Mouse (Mus musculus) frontal cortex, adult (tissue): ENCODE data around the gene Pla2g7.

Experiments used
- ATAC-seq: cut with Nextera tagmentation; 2 replicates; pipeline ENCODE4 v1.9.2; 2017; ENCODE audit warnings: mild to moderate bottlenecking, moderate library complexity, mixed read lengths; ENCODE audit not compliant: low TSS enrichment

The Pla2g7 gene

DNA sequence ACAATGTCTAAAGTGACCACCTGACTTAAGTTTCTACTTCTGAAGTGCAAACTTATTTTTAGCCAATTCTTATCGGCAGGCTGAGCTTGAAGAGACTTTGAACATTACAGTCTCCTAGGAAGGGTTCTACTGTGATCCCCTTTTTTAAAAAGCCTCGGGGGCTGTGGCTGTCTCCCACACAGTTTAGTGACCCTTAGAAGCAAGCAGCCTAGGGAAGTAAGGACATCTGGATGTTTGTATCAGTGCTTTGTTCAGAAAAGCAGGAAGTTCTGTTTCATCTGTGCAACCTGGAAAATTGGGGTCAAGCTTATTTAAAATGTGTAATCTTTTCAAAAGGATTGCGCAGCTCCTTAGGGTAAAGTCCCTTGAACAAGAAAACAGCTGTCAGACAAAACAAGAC is 12.6 kb downstream of the Pla2g7 start:
- ATAC-seq: no peak

DNA sequence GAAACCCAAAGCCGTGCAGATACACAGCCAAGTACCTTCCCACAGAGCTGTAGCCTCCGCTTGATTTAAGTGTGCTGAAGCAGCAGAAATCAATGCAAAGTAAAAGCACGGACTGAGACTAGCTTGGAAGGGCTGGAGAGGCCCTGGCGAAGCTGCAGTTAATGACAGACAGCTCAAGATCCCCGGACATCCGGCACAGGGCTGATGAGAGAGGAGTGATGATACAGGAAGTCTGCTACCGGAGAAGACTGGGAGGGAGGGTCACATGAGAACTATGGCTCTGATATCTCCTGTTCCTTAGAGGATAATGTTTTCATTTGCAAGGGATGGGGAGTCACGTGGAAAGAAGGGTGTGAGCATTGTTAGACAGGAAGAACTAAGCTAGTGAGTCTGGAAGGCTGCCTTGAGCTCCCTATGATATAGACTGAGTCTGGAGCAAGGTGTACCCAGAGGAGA is 13.1 kb downstream of the Pla2g7 start:
- ATAC-seq: peak; percentile 85

DNA sequence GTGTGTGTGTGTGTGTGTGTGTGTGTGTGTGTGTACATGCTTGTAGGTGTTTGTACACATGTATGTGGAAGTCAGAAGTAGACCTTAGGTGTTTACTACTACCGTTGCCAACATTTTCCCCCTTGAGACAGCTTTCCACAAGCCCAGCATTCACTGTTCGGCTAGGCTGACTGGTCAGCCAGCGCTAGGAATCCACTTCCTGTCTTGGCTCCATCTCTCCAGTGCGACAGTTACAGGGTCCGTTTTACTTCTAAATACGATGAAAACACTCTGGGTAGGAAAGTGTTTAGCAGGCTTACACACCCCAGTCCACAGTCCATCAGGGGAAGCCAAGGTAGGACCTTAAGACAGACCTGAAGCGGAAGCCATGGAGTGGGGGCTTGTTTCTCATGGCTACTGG is 16.9 kb downstream of the Pla2g7 start:
- ATAC-seq: no peak

DNA sequence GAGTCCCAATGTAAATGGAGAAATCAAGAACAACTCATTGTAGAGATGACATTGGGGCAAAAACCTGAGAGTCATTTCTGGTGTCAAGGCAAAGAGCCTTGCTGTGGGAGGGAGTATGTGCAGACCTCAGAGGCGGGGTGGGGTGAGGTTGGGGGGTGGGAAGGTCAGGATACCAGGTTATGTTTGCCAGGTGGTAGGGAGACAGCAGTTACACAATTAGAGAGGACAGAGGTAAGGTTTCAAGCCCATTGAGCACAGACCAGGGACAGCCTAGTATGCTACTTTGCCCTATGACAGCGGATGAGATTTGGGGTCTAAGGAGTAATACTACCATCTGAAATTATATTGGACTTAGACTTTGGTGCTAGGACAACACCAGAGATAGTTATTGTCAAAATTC is 19.4 kb downstream of the Pla2g7 start:
- ATAC-seq: no peak

DNA sequence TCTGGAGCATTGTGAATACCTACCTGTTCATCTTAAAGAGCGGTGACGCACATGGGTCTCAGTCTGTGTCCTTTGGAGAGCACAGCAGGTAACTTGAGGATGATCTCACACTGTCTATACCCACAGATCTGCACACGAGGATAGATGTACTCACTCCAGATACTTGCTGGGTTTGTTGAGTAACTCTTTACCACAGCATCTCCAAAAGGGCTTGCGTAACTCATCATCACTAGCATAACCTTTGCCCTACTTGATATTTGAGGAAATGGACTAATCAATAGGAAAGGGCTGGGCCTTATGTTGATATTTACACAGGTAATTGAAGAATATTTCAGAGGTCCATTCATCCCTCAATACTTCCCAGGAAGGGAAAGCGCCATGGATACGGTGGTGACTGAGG is 21.9 kb downstream of the Pla2g7 start:
- ATAC-seq: no peak

- no peak for ATAC-seq
These were observed 22.6 kb downstream of the Pla2g7 start for GRCm38 (mm10) chr17:43590531-43590930.

- ATAC-seq: peak; percentile 100
These were observed 24.7 kb downstream of the Pla2g7 start for GRCm38 (mm10) chr17:43592296-43593291.

- ATAC-seq: no peak
These were observed 29.8 kb downstream of the Pla2g7 start for GRCm38 (mm10) chr17:43597742-43598141.

- ATAC-seq: peak; percentile 64; the same call in 1 of the 2 replicates
These were observed 30.8 kb downstream of the Pla2g7 start for GRCm38 (mm10) chr17:43598706-43599105.

- peak; percentile 64; the same call in 1 of the 2 replicates for ATAC-seq
These were observed 38.8 kb downstream of the Pla2g7 start for GRCm38 (mm10) chr17:43606704-43607103.

- peak; percentile 57 for ATAC-seq
These were observed 43.7 kb downstream of the Pla2g7 start for GRCm38 (mm10) chr17:43611586-43611985.

DNA sequence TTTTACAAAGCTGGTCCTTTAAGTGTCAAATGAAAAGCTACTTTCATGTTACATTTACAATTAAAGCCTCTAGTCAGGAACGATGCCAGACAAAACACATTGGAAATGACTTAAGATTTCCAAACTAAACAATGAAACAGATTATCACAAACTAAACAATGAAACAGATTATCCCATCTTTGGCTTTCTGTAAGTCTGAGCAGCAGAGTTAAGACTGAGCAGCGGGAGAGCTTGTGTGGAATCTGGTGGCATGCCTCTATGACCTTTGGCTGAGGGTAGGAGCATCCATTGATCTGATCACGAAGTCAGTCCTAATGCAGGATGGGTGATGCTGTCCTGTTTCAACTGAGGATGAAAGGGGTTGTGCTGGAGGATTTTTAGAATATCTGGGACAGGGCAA is 44.3 kb downstream of the Pla2g7 start:
- no peak for ATAC-seq

- ATAC-seq: no peak
These were observed 51.3 kb downstream of the Pla2g7 start for GRCm38 (mm10) chr17:43619156-43619555.

- no peak for ATAC-seq
These were observed 54.2 kb downstream of the Pla2g7 start for GRCm38 (mm10) chr17:43622076-43622475.

DNA sequence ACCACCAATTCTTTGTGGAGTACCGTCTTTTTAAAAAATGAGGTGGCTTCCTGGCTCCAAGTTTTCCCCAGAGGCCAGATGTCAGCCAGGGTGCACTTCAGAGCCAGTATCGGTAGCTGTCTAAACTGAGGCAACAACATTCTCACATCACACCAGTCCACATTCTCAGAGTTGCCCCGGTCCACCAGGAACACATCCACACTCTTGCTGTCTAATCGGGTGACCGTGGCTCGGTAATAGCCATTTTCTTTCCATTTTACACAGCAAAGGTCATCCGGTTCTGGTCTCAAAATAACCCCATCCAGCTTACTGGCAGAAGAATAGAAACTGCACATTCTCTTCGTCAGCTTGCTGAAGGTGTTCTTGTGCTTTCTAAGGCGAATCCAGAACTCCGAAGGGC is 60.3 kb downstream of the Pla2g7 start:
- no peak for ATAC-seq

GRCm38 (mm10) chr17:43629026-43629495 is 61.2 kb downstream of the Pla2g7 start:
- ATAC-seq: peak; percentile 19; the same call in 1 of the 2 replicates

DNA sequence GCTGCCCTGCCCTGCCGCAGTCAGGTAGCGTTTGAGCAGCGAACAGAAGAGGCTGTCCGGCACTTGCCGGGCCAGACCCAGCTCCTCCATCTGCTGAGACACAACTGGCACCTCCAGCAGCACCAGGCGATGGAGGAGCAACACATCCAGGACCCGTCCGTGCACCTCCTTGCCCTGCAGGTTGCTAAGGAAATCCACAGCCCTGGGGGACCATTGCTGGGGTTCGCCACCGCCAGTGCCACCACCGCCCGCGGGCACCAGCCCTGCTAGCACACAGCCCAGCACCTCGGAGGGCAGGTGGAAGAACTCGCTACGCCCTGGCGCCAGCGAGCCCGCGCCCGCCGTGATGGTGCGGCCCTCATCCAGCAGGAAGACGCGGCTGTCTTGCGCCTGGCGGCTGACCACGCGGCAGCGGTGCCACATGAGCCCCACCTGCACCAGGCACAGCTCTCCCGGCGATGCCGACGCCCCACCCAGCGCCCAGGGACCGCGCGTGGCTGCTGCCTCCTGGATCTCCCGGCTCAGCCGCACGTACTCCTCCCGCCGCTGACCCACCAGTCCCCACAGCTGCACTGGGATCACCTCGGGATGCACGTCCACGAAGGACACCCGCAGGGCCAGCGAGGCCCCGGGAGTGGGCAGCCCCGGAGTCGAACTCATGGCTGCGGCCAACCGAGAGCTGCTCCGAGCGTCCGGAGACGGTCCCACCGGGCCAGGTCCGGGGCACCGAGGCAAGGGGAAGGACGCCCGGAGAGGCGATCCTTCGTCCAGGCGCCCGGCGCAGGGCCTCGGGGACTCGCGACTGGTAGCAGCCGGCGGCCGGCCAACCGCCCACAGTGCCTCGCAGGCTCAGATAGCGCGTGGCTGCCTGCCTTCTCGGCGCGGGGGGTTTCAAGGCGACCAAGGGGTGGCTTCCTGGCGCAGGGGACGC is 61.9 kb downstream of the Pla2g7 start, which contains the start of gene Tdrd6:
Gene Tdrd6 (minus strand): TSS at position 804 of the 931 bp plus-strand sequence.
- peak; percentile 63 for ATAC-seq

DNA sequence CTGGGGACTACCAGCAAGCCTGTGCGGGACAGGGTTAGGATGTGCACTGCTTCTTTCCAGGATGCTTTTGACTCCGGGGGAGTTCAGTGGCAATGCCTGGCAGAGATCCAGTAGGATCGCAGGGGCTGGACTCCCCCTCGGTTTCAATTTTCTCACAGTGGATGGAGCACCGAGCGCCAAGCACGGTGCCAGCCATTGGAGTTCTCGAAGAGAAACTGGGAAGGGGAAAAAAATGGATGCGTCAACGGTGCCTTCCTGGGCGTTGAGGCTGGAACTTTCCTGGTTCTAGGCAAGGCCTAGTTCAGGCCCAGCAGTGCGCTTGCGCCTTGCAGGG is 62.5 kb downstream of the Pla2g7 start:
- ATAC-seq: no peak

DNA sequence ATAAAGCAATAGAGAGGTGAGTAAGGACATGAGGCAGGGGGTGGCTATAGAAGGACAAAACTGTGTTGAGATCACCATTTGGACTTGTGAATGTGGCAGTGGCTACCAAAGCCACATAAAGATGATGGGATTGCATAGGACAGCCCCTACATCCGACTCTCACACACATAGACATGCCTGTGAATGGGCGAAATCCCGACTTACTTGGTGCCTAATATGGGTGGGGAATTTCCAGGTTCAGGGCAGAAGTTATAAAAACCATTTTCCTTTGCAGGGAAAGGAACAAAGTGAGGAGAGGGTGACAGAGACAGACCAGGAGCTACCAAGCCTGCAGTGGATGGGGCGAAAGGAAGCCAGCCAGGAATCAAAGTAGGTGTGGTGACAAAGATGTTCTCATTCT is 69.2 kb downstream of the Pla2g7 start:
- no peak for ATAC-seq

- no peak for ATAC-seq
These were observed 72.9 kb downstream of the Pla2g7 start for GRCm38 (mm10) chr17:43640825-43641224.

DNA sequence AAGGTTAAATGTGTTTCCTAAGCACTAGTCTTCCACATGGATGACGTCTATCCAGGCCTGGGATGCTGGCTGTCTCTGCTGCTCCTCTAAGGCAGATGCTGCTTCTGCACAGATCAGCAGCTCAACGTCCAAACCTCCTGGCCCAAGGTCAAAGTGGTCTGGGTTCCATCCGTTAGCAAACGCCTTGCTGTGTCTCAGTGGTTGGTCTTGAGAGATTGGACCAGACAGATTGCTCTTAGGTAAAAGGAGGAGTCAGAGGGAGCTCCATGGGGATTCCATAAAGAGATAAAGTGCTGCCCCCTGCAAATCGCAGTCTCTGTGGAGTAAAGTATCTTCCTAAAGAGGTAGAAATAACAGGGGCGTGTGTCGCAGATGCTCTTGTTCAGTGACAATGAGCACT is 75.3 kb downstream of the Pla2g7 start:
- ATAC-seq: no peak

- 0 out of 2 replicates have a peak, but pooled peaks have one; percentile 16 for ATAC-seq
These were observed 76.5 kb downstream of the Pla2g7 start for GRCm38 (mm10) chr17:43644375-43644774.
